Mouse (Mus musculus) kidney, postnatal 25 days (tissue): ENCODE data around the gene Dcps.

Experiments used
- DNase-seq, 2 experiments: peaks; one replicate each; pipeline ENCODE4 v3.0.0; 2021; ENCODE audit warnings: mixed read lengths in 2 of 2

Dcps gene

DNA sequence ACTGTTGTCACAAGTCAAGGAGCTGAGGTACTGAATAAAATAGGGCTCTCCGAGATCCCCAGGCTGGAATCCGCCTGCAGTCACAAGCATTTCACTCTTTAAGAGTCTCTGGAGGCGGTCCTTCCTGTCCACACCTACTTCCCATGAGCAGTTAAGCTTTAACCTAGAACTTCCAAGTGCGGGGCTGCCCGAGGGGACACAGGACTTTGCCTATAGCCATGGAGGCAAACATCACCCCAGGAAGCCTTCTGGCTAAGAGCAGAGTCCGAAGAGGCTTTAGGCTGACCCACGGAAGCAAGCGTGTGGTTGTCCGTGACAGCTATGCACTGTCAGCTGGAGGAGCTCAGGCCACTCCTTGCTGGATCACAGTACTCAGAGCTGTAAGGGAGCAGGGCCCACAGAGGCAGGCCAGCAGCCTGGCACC, 46.9 kb downstream of the Dcps start:
- DNase-seq: peak; percentile 61 to 80

DNA sequence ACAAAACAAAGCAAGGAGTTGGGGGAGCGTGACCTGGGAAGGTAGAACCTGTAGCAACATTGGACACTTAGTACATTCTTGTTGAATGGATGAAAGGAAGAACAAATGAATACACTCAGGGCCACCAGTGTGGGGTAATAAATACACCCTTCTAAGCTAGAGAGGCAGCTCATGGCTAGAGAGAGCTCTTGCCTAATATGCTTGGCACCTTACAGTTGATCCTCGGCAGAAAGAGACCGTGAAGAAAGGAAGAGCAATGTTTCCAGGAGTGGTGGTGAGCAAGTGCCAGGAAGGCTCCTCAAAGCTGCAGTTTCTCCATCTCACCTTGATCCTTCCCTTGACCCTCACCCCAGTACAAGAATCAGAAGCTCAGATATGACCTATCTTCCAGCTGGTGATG, 47.3 kb downstream of the Dcps start:
- no peak for DNase-seq

DNA sequence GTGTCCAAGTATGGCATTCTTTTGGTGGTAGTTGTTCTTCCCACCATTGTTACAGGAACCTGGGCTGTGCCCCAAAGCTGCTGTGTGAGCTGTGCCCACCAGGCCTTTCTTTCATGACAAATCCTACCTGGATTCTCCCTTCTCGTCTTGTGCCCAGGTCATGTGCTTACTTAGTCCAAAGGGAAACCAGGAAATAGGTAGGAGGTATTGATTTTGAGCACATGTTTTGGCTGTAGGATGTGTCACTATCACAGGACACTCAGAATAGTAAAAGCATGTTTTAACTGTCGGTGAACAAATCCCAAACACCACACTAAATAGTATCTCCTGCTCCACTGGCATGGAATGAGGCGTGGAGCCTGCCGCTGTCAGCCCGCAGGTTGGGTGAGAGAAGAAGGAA, 48.3 kb downstream of the Dcps start:
- DNase-seq: no peak

DNA sequence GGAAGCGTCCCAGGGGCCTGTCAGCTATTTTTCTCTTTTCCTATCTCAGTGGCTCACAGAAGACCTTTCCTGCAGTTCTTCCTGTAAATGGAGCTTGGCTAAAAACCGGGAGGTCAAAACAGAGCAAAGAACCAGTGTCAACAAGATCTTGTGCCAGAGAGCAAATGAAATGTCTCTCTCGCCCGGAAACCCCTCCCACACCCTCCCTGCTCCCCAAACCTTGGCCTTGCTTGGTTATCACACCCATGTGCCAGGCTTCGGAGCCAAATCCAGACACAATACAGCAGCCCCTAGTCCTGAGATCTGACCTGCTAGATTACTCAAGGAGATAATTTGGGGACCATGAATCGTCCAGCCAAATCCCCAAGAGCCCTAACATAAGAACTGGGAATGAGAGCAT, 48.7 kb downstream of the Dcps start:
- peak; percentile 68 to 82 for DNase-seq

DNA sequence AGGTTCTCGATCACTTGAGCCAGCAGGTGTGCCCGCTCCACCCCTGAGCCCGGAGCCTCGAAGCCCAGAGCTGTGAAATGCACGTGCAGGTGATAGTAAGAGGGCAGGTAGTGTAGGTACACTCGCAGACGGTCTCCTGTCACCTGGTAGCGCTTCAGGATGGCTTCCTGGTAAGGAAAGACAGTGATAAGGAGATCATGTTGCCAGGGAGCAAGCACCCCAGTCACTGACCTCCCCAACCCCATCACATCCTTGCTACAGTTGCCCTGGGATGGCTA, 51.2 kb downstream of the Dcps start:
- no peak for DNase-seq

DNA sequence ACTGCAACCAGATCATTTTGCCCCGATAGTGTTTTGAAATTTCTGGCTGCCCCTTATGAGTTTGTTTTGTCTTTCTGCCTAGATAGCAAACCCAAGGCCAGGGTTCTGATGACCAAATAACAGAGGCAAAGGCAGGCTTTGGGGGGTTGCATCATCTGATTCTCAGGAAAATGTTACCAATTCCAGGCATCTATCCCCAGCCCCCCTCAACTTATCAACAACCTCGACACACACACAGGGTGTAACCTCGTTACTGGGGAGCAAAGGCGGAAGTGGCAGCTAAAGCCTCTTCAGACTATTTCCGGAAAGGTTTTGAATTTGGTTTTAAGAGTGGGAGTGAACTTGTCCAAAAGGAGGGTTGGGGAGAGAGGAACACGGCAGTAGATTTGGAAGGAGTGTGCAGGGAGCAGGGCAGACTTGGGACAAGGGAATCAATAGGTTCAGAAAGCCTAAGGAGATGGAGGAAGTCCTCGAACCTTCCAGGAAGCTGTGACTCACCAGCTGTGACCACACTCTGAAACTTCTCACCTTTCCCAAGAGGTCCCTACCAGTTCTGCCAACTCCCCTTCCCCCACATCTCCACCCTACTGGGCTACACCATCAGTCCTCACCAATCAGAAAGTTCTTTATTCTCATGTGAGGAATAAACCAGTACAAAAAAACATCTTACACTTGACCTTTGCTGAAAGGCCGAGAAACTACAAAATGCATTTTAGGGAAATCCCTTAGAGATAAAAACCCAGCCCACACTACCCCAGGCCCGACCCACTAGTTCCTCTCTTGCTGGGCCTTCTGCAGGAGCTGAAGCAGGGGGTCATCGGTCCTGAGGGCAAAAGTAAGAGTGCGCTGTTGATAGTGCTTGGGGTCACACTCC, 51.8 kb downstream of the Dcps start:
- DNase-seq: no peak

DNA sequence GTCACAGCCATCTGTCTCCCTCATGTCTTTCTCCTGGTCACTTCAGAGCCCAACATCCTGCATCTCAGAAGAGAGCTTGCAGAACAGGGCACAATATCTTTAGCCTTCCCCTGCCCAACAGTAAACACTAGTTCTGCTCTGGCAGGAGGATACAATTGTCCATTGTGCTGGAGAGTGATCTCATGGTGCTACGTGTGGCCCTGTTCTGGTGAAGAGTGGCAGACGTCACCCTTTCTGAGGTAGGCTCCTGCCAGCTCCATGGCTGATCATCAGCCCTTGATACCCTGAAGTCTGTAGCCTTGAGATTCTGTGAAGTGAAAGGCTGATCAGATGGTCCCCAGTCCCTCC, 52.4 kb downstream of the Dcps start:
- DNase-seq: no peak

DNA sequence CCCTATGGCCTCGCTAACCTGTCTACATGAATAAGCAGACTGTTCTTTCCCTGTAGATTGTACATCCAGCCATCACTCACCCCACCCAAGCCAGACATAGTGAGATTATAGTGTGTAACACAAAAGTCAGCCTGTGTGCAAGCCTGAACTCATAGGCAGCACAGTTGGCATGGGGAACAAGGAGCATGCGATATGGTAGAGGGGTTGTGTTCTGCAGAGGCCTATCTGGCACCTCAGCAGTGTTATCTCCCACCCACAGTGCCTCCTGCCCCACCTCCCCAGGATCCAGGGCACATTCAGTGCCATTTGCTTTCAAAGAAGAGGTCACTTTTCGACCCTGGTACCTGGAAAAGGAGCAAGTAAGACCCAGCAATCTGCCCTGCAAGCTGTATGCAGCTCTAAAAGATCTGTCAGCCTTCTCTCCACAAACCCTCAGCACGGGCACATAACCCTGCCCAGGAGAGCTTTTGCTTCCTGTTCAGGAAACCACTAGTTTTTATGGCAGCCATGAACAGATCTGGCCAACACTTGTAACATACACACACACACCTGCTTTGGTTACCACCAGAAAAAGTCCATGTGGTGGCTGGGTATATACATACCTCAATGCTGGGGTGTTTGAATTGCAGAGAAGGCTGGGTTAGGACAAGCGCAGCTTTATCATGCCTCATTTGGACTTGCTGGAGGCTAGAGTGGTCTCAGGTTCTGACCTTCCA, 53.2 kb downstream of the Dcps start:
- DNase-seq: no peak

DNA sequence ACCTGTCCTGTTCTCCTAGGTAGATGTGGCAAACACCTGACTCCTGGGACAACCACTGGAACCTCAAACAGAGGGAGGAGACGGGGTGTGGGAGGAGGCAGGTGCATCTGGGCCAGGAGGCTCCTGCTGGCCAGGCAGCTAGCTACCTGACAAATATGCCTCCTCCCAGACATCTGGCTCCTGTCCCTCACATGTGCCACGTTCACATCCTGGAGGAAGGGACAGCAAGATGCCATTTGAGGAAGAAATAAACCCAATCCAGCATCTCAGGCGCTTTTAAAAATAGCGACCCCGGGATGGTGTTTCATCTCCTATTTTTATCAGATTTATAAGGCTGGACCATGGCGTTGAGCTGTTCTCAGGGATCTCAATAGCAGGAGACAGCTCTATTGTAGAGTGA, 56.7 kb downstream of the Dcps start, which contains the start of gene St3gal4:
St3gal4 (minus strand) TSS at position 101 of the 400 bp plus-strand sequence.
- DNase-seq: no peak

DNA sequence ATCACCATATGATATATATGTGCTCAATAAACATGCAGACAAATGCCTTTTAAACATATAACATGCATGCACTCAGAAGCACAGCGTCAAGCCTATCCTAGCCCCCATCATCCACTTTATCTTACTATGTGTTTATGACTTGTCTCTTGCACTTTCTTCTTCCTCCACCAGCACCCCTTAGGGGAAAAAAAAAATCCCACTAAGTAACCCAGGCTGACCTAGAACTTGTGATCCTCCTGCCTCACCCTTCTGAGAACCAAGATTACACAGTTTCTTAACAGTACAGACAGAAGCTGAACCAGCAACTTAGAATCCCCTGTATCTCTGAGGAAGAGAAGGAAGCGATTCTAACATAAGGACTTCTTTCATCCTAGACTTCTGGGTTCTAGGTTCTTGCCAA, 57.3 kb downstream of the Dcps start:
- no peak for DNase-seq

DNA sequence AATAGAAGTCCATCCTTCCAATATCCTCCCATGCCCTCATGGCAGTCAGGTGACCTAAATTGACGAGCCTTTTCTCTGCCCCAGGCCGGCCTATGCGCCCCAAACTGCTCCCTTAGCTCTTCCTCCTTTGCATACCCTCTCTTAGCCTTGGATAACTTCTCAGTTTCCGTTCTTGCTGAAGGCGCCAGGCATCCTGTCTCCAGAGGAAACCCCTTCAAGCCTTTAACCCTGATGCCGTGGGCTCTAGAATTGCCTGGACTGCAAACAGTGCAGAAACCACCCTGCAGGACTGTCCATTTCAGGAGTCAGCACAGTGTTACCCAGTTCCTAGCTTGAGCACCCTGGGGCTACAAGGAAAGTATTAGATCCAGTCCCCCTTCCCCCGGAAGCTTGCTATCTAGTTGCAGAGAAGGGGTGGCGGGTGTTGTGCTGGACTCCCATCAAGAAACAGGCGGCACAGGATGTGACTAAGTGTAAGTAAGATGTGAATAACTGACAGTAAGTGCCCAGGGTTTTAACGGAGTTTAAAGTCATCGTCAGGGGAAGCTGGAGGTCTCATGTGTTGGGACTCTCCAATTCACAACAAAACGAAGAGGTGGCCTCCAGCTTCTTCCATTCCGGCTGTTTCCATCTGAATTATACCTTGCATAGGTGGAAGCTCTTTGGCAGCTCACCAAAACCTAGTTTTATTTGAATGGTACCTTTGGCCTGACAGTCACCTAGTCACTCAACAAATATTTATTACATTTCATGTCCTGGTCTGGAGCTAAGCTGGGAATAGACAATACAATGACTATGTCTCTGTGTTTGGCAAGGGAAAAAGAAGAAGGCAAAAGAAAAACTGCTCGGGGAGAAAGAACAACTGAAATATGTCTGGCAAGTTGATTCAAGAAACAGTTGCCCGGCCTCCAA, 58.2 kb downstream of the Dcps start:
- peak; percentile 66 to 80 for DNase-seq

DNA sequence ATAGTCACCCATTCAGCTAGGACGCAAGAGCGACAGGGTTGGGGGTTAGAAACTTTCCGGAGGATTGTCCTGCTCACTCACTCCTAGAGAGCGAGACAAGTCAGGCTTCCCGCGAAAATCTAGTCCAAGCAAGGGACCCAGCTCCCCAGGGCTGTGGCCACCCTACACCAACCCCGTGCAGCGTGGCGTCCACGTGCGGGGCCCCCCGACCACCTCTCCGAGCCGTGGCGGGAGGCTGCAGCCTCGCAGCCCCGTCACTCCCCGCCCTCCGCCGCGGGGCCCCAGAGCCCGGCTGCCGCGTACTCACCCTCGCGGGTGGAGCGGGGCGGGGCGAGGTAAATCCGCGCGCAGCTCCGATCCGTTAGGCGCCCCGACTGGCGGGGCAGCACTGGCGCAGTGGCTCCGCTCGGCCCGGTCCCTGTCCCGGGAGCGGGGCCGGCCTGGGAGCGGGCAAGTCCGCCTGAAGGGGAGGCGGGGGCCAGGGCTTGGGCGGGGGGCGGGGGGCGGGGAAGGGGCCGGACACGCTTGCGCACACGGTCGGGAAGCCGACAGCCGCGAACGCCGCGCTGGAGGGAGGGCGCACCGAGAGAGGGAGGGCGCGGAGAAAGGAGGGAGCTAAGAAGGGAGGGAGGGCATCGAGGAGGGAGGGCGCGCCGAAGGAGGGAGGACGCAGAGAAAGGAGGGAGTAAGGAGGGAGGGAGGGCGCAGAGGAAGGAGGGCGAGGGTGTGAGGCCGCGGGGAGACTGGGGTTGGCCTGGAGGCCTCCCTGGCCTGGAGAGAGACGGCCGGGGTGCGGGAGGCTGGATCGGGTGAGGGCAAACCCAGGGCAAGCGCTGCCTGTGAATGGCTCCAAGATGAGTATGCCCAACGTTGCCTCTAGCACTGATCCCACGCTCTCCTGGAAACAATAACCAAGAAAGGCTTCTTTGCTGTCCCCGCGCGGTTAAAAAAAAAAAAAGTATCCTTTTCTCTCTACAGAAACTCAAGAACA, 59.2 kb downstream of the Dcps start:
- peak; percentile 77 to 90 for DNase-seq

DNA sequence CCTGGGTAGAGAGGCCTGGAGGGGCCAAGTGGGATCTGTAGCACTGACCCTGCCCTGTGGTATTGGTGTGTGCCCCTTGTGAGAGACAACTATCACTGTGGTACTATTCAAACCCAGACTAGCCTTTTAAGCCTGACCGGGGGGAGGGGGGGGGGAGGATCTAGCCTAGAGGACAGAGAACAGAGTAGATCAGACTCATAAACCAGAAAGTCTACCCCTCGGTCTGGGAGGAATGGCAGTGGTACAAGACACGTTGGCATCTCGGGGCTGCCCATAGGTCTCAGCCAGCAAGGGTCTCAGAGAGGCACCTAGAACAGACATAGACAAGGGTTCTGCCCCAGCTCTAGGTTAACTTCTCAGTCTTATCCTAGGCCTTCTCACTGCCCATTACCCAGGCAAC, 60.1 kb downstream of the Dcps start:
- DNase-seq: no peak

DNA sequence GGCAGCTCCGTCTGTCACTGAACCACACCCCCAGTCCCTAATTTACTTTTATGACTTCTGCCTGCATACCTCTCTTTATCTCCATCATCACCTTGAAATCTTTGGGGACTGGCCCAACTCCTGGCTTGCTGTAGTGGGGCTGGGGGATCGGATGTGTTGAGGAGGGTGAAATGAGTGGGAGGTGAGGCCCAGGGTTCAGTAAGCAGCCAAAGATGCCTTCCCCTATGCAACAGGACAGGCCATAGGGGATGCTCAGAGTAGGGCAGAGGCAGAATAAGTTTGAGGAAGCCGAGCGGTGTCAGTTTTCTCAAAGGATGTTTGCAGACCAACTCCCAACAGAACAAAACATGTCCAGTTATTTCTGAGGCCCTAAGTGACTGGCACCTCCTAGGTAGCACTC, 60.6 kb downstream of the Dcps start:
- DNase-seq: no peak

DNA sequence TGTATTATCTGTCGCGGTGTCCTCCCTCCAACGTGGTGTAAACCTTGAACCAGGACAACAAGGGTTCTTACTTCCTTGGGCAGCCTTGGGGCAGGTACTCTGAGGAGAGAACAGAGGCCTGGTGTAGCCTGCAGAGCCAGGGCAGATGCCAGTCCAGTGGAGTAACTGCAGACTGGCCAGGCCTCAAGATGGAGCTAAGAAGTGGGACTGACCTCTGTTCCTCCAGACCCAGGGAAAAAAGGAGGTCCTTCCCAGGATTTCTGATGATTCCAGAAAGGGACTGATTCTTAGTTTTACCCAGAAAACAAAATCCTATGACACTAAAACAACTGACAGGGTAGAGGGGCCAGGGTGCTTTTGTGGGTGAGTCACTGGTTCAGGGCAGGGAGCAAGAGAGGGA, 61.6 kb downstream of the Dcps start:
- DNase-seq: no peak

DNA sequence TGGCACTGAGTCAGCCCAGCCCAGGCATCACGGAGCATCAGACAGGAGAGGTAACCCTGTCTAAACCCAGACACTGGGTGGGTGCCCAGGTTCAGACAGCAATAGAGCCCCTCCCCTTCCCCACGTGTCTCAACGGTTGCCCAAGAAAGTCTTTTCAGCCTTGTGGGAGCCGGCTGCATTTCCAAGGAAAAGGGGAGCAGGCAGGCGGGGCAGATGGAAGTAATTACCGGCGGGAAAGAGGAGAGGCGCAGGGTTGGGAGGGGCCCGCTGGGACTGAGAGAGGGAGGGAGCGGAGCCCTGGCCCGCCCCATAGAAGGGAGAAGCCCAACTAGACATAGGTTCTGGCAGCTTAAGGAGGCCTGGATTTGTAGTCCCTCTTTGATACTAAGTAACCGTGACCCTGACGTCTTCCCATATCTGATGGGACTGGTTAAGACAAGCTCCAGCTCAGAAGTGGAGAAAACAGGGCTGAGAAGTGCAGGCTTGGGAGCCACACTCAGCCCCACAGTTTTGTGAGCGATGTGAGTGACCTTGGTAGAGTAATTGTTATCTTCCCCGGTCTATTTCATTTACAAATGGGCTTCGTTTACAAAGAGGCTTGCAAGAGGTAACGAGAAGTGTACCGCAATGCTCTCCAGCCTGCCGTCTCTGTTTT, 63.8 kb downstream of the Dcps start:
- DNase-seq: no peak

DNA sequence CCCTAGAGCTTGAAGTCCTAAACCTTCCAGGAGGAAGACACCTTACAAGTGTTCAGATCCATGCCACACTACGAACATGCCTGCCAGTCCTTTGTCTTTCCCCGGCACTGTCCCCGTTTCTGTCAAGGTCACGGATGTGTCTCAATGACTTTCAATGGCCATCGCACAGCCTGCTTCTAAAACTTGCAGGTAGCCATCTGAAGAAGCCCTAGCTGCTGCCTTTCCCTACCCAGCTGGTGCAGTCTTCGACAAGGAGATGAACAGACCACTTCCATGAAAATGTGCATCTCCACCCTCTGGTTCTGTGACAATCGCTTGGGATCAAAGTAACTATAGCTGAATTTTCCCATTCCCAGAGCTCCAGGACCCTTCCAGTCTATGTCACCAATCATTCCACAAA, 64.4 kb downstream of the Dcps start:
- DNase-seq: no peak

DNA sequence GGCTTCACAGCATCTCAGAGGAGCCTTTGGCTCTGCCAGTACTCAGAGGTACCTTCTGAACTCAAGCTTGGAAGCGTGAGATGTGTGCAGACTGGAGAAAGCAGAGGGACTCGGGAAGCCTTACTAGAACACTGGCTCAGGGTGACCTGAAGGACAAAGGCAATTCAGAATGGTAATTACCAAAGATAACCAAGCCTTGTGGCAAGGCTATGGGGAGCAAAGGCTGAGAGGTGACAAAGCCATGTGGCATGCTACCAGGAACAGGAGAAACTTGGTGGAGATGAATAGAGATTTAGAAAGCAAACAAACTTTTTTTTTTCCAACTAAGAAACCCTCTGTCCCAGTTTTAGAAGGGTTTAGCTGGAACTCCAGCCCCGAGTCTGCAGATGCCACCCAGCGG, 65.3 kb downstream of the Dcps start:
- DNase-seq: no peak

DNA sequence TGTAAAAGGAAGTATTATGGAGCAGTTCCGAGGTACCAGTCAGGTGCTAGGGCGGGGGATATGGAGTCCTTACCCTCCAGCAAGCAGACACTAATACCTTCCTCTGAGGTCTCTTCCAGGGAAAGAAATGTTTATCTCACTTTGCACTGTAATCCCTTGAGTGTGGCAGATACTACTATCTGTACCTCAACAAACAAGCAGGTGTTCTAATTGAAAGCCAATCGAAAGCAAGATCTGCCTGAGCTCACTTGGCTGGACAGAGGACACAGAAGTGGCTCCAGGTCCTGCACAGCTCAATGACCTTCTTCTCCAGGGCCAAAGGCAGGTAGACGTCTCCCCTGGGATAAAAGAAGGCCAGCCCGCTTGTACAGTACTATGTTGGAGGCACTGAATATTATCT, 65.8 kb downstream of the Dcps start:
- no peak for DNase-seq

DNA sequence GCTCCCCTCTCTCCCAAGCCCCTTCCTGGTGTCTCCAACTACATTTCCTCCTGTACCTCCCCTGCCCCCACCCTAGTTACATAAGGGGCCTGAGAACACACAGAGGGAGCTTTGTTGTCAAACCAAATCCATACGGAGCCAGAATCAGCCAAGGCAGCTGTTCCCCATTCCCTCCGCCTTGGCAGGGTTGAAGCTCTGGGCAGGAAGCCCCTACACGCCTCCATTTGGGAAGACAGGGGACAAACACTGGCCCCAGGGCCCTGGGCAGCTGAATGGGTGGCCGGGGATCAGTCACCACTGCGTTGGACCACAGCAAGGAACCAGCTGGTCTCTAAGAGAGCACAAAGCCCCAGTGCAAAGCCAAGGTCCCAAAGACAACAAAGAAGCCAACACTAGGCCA, 66.9 kb downstream of the Dcps start:
- no peak for DNase-seq

DNA sequence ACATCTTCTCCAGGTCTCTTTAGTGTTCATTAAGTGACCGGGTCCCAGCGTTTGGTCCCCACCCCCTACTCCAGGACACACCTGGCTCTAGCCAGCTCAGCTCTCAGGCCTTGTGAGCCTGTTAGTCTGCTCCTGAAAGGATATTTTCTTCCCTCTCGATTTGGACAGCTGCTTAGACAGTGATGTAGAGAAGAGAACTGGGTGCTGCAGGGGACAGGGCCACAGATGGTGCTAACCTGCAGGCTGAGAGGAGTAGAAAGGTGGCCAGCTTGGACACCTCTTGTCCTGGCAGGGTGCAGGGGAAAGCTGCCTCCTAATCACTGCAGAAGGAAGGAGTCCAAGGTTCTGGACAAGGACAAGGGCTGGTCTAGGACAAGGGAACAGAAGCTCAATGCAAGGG, 67.8 kb downstream of the Dcps start:
- DNase-seq: no peak

DNA sequence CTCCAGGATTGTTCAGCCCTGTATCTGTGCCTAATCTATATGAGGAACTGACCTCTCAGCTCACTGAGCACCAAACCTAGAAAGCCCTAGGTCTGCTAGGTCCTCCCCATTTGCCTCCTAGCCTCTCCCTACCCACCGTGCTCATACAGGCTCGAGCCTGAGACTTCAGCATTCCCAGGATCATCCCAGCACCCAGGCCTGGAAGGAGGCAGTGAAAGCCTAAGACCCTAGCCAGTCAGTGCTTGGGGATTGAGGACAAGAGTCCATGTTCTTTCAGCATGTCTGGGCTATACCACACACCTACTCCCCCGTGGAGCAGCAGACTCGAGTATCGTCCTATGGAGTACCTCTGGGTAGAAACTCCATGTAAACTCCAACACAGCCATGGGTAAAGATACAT, 68.5 kb downstream of the Dcps start:
- no peak for DNase-seq
